Mouse (Mus musculus) E14TG2a.4 (cell line): ENCODE measurements around the gene Gm49395.

Experiments
- CTCF ChIP-seq: conservative IDR thresholded peaks from 2 replicates; pipeline ENCODE4 v1.5.1; 2014; ENCODE audit warnings: low read length
- POU5F1 ChIP-seq: IDR thresholded peaks from 2 replicates; pipeline ENCODE4 v1.6.1; 2014; ENCODE audit warnings: low read length, borderline replicate concordance

GRCm38 (mm10) chr13:115050660-115051559 lies 50.8 kb downstream of the Gm49395 start:
- no peak for TF ChIP-seq CTCF
- no peak for TF ChIP-seq POU5F1
